Mouse (Mus musculus) hindbrain, embryonic 12.5 days (tissue): ENCODE results near the gene Gm29106. TPM values are rescaled to one million over a fixed set of nuclear protein-coding genes. Genes with fewer than 3 reads are reported as not detected.
"Not testable (repeated sequence)": the region's sequence is repeated elsewhere in the genome, so short reads cannot be mapped to it uniquely, and the experiment has no call there.

Experiments used
- ATAC-seq: fragments of 200-750 bp; cut with Nextera tagmentation; 2 replicates; pipeline ENCODE4 v1.8.0; 2017; ENCODE audit warnings: moderate TSS enrichment; ENCODE audit not compliant: low FRiP score
- H3K27ac ChIP-seq: fragments of 300-500 bp; sonication (generic); 2 replicates; pipeline ENCODE4 v1.5.1; 2016; ENCODE audit warnings: mild to moderate bottlenecking
- H3K27me3 ChIP-seq: fragments of 300-500 bp; sonication (generic); 2 replicates; pipeline ENCODE4 v1.6.1; 2016; ENCODE audit warnings: mild to moderate bottlenecking
- H3K36me3 ChIP-seq: fragments of 300-500 bp; sonication (generic); 2 replicates; pipeline ENCODE4 v1.6.1; 2016; ENCODE audit warnings: mild to moderate bottlenecking
- H3K4me1 ChIP-seq: fragments of 300-500 bp; sonication (generic); 2 replicates; pipeline ENCODE4 v1.6.1; 2016
- H3K4me2 ChIP-seq: fragments of 300-500 bp; sonication (generic); replicated peaks from 2 replicates; pipeline ENCODE4 v1.6.1; 2016; ENCODE audit warnings: mild to moderate bottlenecking
- H3K4me3 ChIP-seq: fragments of 300-500 bp; sonication (generic); 2 replicates; pipeline ENCODE4 v1.5.1; 2016; ENCODE audit warnings: mild to moderate bottlenecking
- H3K9ac ChIP-seq: fragments of 300-500 bp; sonication (generic); 2 replicates; pipeline ENCODE4 v1.6.1; 2016; ENCODE audit warnings: mild to moderate bottlenecking, moderate library complexity
- H3K9me3 ChIP-seq: fragments of 300-500 bp; sonication (generic); replicated peaks from 2 replicates; pipeline ENCODE4 v1.6.1; 2016; ENCODE audit warnings: mild to moderate bottlenecking
- WGBS: fragments of 180-500 bp; shearing (Covaris S2); methylation state at CpG from one replicate; pipeline ENCODE4 v1.1.7; 2016; 5-methylcytosine and 5-hydroxymethylcytosine counted together
- polyA plus RNA-seq: library from polyadenylated mRNA; unstranded; fragments of >200 nt; fragmentation: Nextera tagmentation; extraction: Ambion mirVana; gene quantifications from 2 replicates; pipeline ENCODE4 v1.2.1, GENCODE M21; 2016

Gene Gm29106
- polyA plus RNA-seq = 0.28 and 0.57 TPM in 2 replicates

DNA sequence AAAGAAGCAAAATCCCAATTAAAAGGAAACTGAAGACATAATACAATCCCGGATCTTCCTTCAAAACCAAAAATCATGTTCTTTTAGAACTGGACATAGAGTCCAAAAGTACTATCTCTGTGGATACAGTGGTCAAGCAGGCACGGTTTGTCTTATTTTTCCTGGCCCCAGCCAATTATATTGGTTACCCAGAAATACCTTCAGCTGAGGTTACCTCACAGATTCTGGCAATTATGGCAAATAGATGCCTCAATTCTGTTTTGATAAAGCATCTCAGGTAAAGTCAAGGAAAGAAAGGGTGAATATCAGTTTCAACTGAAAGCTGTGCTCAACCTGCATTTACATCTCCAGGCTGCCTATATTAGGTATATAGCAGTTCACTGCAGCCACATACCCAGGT, at the start of gene Gm29106:
Gene Gm29106 (plus strand): TSS at position 301 of the 400 bp plus-strand sequence.
- H3K9me3 ChIP-seq, H3K27ac ChIP-seq, H3K9ac ChIP-seq, H3K36me3 ChIP-seq, H3K4me3 ChIP-seq, ATAC-seq, H3K4me2 ChIP-seq, H3K27me3 ChIP-seq, H3K4me1 ChIP-seq: not testable (repeated sequence)
- 67% methylated on average over 2 of the region's 2 CpGs for WGBS

DNA sequence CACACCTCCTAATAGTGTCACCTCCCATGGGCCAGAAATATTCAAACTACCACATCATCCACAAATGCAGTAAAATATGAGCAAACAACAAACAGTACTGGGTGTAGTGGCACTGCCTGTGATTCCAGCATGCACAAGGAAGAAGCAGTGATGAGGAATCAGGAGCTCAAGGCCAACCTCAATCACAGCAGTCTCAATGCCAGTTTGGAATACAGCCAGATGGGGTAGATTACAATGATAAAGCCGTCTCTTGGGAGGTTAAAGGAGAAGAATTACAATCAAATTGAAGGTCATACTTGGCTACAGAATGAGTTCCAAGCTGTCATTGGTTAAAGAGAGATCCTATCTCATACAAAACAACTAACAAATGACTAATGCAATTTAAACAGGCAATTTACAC, 52.2 kb downstream of the Gm29106 start:
- Histone ChIP-seq H3K27me3 (no peaks in the 10 kb centered on the region), H3K36me3 (no peaks in the 10 kb centered on the region), H3K4me3 (no peak overlapping the region), H3K27ac (no peak overlapping the region), H3K9me3 (no peaks in the 10 kb centered on the region), H3K4me2 (no peak overlapping the region), H3K9ac (no peak overlapping the region), H3K4me1 (no peaks in the 10 kb centered on the region)
- no peak for ATAC-seq
- 72% methylated on average over 1 of the region's 1 CpGs for WGBS

DNA sequence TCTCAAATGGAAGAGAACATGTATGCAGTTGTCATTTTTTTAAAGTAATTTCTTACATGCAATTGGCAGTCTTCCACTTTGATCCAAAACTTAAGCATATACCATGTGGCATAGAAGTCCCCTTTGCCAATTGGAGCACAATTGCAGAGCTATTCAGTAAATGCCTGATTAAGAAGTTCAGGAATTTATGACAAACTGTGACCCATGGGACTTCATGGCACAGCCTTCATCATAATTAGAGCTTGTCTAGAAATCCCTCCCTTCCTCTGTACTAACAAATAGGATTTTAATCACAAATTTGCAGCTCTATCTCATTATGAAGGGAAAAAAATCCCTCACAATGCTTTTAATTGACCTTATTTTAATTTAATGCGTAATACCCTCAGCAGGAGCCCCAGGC, 59.7 kb downstream of the Gm29106 start:
- Histone ChIP-seq H3K27ac (no peak overlapping the region), H3K9ac (no peak overlapping the region), H3K4me3 (no peak overlapping the region), H3K36me3 (no peaks in the 10 kb centered on the region), H3K4me1 (no peaks in the 10 kb centered on the region), H3K9me3 (no peaks in the 10 kb centered on the region), H3K4me2 (no peak overlapping the region), H3K27me3 (no peaks in the 10 kb centered on the region)
- ATAC-seq = no peak
- 76% methylated on average over 1 of the region's 1 CpGs for WGBS

Other genes with a start within 250 kb of the Gm29106 start
- gene Gm28168, start 248.5 kb upstream of the Gm29106 start, polyA plus RNA-seq = not detected in 2 replicates
- not detected in 2 replicates for gene Gm7145, start 210.6 kb upstream of the Gm29106 start, polyA plus RNA-seq
- 403 and 430 TPM in 2 replicates for gene Tsn, start 135.2 kb downstream of the Gm29106 start, polyA plus RNA-seq
- gene Nifk, start 145.3 kb downstream of the Gm29106 start, polyA plus RNA-seq = 73.2 and 75.6 TPM in 2 replicates
- 136 and 146 TPM in 2 replicates for gene Clasp1, start 212.5 kb downstream of the Gm29106 start, polyA plus RNA-seq